Mouse (Mus musculus) adrenal gland, postnatal 36 days (tissue): ENCODE results near the gene Bcl7a. TPM values are rescaled to one million over a fixed set of nuclear protein-coding genes. Genes with fewer than 3 reads are reported as not detected.

Source experiments
- DNase-seq, 2 experiments: peaks; one replicate each; pipeline ENCODE4 v3.0.0; 2021; ENCODE audit warnings: mixed read lengths in 1 of 2
- total RNA-seq, 2 experiments: library from RNA; stranded (reverse); gene quantifications; 2 replicates each; pipeline ENCODE4 v1.2.3; 2021

The Bcl7a gene
- total RNA-seq, 2 experiments from 2014 or later = 7.0 to 10.1 TPM

DNA sequence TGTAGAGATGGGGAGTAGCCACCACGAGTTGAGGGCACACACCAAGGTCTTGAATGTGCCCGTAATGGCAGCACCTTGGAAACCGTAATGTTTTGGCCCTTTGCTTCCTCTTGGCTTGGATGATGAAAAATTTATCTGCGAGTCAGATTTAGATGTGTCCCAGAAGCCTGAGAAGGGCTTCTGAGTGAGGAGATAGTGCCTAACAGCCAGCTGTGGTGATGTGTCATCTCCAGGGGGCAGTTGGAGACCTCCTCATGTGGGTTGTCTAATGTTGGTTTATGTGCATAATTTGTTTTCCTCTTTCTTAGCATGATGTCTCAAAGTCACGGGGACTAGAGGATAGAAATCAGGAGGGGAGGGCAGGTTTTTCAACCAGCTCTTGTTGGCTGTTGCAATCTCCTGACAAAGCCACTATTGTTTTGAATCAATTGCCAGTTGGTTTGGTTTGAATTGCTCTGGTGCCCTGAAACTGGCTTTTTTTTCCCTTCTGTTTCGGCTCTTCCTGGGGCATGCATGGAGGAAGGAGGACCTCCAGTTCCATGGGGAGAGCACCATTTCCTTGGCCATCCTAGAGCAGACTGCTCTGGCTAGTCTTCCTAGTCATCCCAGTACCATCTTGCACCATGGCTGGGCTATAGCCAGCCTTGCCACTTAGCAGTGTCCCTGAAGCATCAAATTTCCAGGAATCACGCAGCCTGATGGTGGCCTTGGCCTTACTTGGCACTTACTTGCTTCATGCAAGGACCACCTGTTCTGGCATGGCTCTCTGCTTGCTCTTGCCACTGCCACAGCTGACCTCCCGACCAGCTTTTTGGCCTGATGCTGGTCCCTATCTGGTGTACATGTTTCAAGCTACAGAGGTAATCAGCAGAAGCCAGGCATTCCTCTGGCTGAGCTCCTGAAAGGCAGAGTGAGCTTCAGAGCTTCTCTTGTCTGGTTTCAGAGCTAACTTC, 73.2 kb downstream of the Bcl7a start:
- DNase-seq = peak in 1 of 2 experiments; percentile 40

DNA sequence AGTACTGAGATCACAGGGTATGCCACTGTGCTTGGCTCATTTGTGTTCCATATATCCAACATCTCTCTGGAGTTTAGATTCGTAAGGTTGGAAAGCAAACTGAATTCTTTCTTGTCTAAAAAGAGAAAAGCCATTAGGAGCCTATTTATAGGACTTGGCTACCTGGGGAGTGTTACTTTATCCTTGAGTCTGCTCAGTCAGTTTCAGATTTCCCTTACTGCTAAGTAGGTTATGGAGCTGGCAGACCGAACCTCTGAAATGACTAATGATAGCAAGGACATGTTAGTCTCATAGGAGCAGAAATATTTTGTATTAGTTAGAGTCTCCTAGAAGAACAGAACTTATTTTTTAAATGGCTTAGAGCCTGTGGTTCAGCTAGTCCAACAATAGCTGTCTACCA, 80.3 kb downstream of the Bcl7a start:
- peak in 1 of 2 experiments; percentile 33 for DNase-seq

Other genes with a start within 250 kb of the Bcl7a start
- gene Rhof, start 211.1 kb upstream of the Bcl7a start, total RNA-seq = 1 to 10 TPM; 1.2 to 1.4 TPM
- gene Setd1b, start 201.6 kb upstream of the Bcl7a start, total RNA-seq = 10 to 100 TPM; 24.9 to 26.0 TPM
- gene Psmd9, start 174.4 kb upstream of the Bcl7a start, total RNA-seq = 10 to 100 TPM; 23.4 to 31.5 TPM
- gene Hpd, start 161.1 kb upstream of the Bcl7a start, total RNA-seq = 1 to 10 TPM; 1.6 to 2.4 TPM
- gene Wdr66, start 91.7 kb upstream of the Bcl7a start, total RNA-seq = 1 to 10 TPM in 1 of 2 experiments, under 1 TPM in 1; 0.89 to 1.5 TPM
- gene Mlxip, start 51.0 kb downstream of the Bcl7a start, total RNA-seq = 10 to 100 TPM; 22.7 to 25.9 TPM
- not detected for gene Lrrc43, start 145.5 kb downstream of the Bcl7a start, total RNA-seq
- gene Il31, start 145.7 kb downstream of the Bcl7a start, total RNA-seq = not detected
- gene B3gnt4, start 166.6 kb downstream of the Bcl7a start, total RNA-seq = under 1 TPM; 0.26 to 0.36 TPM
- gene Diablo, start 180.3 kb downstream of the Bcl7a start, total RNA-seq = 10 to 100 TPM; 75.7 to 76.8 TPM
- 1 to 10 TPM; 7.7 to 9.4 TPM for gene Gm49027, start 181.7 kb downstream of the Bcl7a start, total RNA-seq
- gene Vps33a, start 229.2 kb downstream of the Bcl7a start, total RNA-seq = 10 to 100 TPM; 37.4 to 43.4 TPM